Mouse (Mus musculus): ENCODE measurements around the gene Olfr26.

- no peak for TF ChIP-seq POLR2A (IDR thresholded peaks at IDR 0.05; ENCODE audit: control insufficient read depth in 1 of 2, insufficient read depth in 1 of 2, low read depth in 1 of 2, low read length in 2 of 2, poor library complexity in 1 of 2)
- no peak for TF ChIP-seq NELFE (IDR thresholded peaks at IDR 0.05; ENCODE audit: low read depth, low read length)
- TF ChIP-seq CTCF (IDR thresholded peaks at IDR 0.05 in 2 of 3, conservative IDR thresholded peaks at IDR 0.05 in 1 of 3; ENCODE audit: control insufficient read depth in 1 of 3, insufficient read depth in 1 of 3, low read depth in 2 of 3, low read length in 3 of 3, poor library complexity in 1 of 3, severe bottlenecking in 1 of 3): no peak
- TF ChIP-seq MEF2A (IDR thresholded peaks at IDR 0.05; ENCODE audit: extremely low read depth, insufficient replicate concordance, low read depth, low read length, poor library complexity, severe bottlenecking): no peak
- TF ChIP-seq RCOR1 (IDR thresholded peaks at IDR 0.05; ENCODE audit: low read depth, low read length): no peak
- no peak for TF ChIP-seq GABPA (IDR thresholded peaks at IDR 0.05; ENCODE audit: low read depth, low read length)
- no peak for TF ChIP-seq EP300 (IDR thresholded peaks at IDR 0.05; ENCODE audit: low read depth in 1 of 2, low read length in 2 of 2)
- TF ChIP-seq POLR2AphosphoS5 (IDR thresholded peaks at IDR 0.05; ENCODE audit: borderline replicate concordance, low read depth, low read length): no peak
- TF ChIP-seq RAD21 (IDR thresholded peaks at IDR 0.05; ENCODE audit: low read depth, low read length): no peak
- TF ChIP-seq E2F4 (IDR thresholded peaks at IDR 0.05; ENCODE audit: borderline replicate concordance, low read depth, low read length): no peak
These were observed 10.7 kb upstream of the Olfr26 start, which contains the start of gene Olfr924 for GRCm38 (mm10) chr9:38844149-38844548.
